Mouse (Mus musculus) spleen, adult 2 months (tissue): ENCODE results near the gene Kras. TPM values are rescaled to one million over a fixed set of nuclear protein-coding genes. Genes with fewer than 3 reads are reported as not detected.

Experiments used
- DNase-seq, 2 experiments: peaks; one replicate each; pipeline versions ENCODE4 v3.0.0 to v3.0.0-alpha.2; 2012 to 2021; ENCODE audit warnings: low spot score in 2 of 2, low read depth in 1 of 2
- H3K27ac ChIP-seq: fragments of 200-500 bp; 2 replicates; pipeline ENCODE4 v1.5.1; 2012; ENCODE audit warnings: low read length, inconsistent platforms; ENCODE audit not compliant: insufficient read depth
- H3K27me3 ChIP-seq: fragments of 200-500 bp; 2 replicates; pipeline ENCODE4 v1.6.1; 2012; ENCODE audit warnings: mild to moderate bottlenecking, moderate library complexity, low read length, inconsistent platforms; ENCODE audit not compliant: control insufficient read depth, insufficient read depth
- H3K36me3 ChIP-seq: fragments of 200-500 bp; 2 replicates; pipeline ENCODE4 v1.6.1; 2012; ENCODE audit warnings: mild to moderate bottlenecking, low read length, inconsistent platforms; ENCODE audit not compliant: control insufficient read depth, insufficient read depth
- H3K4me1 ChIP-seq: fragments of 200-500 bp; 2 replicates; pipeline ENCODE4 v1.6.1; 2011; ENCODE audit warnings: inconsistent platforms; ENCODE audit not compliant: control insufficient read depth, insufficient read depth, insufficient read length
- H3K4me3 ChIP-seq: fragments of 200-500 bp; 2 replicates; pipeline ENCODE4 v1.5.1; 2011; ENCODE audit warnings: mild to moderate bottlenecking, inconsistent platforms; ENCODE audit not compliant: insufficient read depth, insufficient read length; ENCODE audit errors: extremely low read depth
- CTCF ChIP-seq: fragments of 200-500 bp; IDR thresholded peaks from 2 replicates; pipeline ENCODE4 v1.5.1; 2011; ENCODE audit warnings: mild to moderate bottlenecking, inconsistent platforms; ENCODE audit not compliant: insufficient read depth, insufficient read length, insufficient replicate concordance; ENCODE audit errors: extremely low read depth
- POLR2A ChIP-seq: fragments of 200-500 bp; IDR thresholded peaks from 2 replicates; pipeline ENCODE4 v1.6.1; 2011; ENCODE audit warnings: low read depth, low read length, inconsistent platforms
- WGBS: fragments of 180-500 bp; shearing (Covaris S2); methylation state at CpG from one replicate; pipeline ENCODE4 v1.1.7; 2018; 5-methylcytosine and 5-hydroxymethylcytosine counted together
- polyA plus RNA-seq: library from polyadenylated mRNA; depleted of rRNA; stranded (reverse); fragments of >200 nt; gene quantifications from 2 replicates; pipeline ENCODE4 v1.2.3, GENCODE M21; 2012

The Kras gene
- polyA plus RNA-seq, 1 experiment: 11.1 TPM

- TF ChIP-seq POLR2A (no peak), CTCF (no peak)
- Histone ChIP-seq H3K36me3 (no peaks in the 10 kb centered on the region), H3K27ac (no peak overlapping the region), H3K4me1 (peaks cover 3% of the 10 kb centered on the region; the same call in 1 of the 2 replicates), H3K27me3 (no peaks in the 10 kb centered on the region), H3K4me3 (no peak overlapping the region)
- no peak for DNase-seq
- WGBS: 86% methylated on average over 10 of the region's 10 CpGs
Observed at GRCm38 (mm10) chr6:145272142-145272937, 22.3 kb upstream of the Kras start.

- WGBS: 83% methylated on average over 4 of the region's 4 CpGs
- H3K4me1 ChIP-seq: no peaks in the 10 kb centered on the region
- DNase-seq: no peak
- no peak overlapping the region for H3K4me3 ChIP-seq
- no peak overlapping the region for H3K27ac ChIP-seq
- TF ChIP-seq POLR2A (no peak), CTCF (no peak)
- no peaks in the 10 kb centered on the region for H3K36me3 ChIP-seq
- no peaks in the 10 kb centered on the region for H3K27me3 ChIP-seq
Observed at GRCm38 (mm10) chr6:145269313-145269845, 19.3 kb upstream of the Kras start.

DNA sequence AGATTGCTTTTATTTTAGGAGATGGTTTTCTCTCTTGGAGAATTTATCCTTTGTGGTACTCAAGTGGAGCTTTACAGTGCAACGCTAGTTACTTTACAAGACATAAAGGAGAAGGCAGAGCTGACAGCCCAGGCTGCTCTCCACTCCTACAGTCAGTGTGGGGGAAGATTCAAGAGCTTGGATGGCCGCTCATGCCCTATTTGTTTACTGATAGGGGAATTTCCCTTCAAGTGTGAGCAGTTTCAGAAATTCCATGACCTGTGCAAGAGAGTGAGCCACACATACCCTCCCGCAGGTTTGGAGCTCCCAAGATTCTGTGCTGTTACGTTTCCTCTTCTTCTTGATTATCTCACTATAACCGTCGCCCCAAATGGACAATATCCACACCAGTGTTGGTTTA is 17.7 kb upstream of the Kras start:
- Histone ChIP-seq H3K4me1 (no peaks in the 10 kb centered on the region), H3K4me3 (no peak overlapping the region), H3K27ac (no peak overlapping the region), H3K27me3 (no peaks in the 10 kb centered on the region), H3K36me3 (no peaks in the 10 kb centered on the region)
- 76% methylated on average over 6 of the region's 6 CpGs for WGBS
- TF ChIP-seq CTCF: no peak
- TF ChIP-seq POLR2A: no peak
- DNase-seq: no peak

GRCm38 (mm10) chr6:145262314-145262713 is 12.3 kb upstream of the Kras start:
- DNase-seq: no peak
- Histone ChIP-seq H3K4me1 (no peaks in the 10 kb centered on the region), H3K4me3 (no peak overlapping the region), H3K36me3 (no peaks in the 10 kb centered on the region), H3K27me3 (no peaks in the 10 kb centered on the region), H3K27ac (no peak overlapping the region)
- TF ChIP-seq POLR2A (no peak), CTCF (no peak)
- WGBS: 86% methylated on average over 7 of the region's 7 CpGs

- WGBS: 19% methylated on average over 2 of the region's 2 CpGs
- H3K27me3 ChIP-seq: no peaks in the 10 kb centered on the region
- H3K27ac ChIP-seq: no peak overlapping the region
- no peaks in the 10 kb centered on the region for H3K36me3 ChIP-seq
- H3K4me1 ChIP-seq: no peaks in the 10 kb centered on the region
- TF ChIP-seq CTCF (no peak), POLR2A (no peak)
- H3K4me3 ChIP-seq: no peak overlapping the region
- no peak for DNase-seq
Observed at GRCm38 (mm10) chr6:145256701-145257073, 6.6 kb upstream of the Kras start.

DNA sequence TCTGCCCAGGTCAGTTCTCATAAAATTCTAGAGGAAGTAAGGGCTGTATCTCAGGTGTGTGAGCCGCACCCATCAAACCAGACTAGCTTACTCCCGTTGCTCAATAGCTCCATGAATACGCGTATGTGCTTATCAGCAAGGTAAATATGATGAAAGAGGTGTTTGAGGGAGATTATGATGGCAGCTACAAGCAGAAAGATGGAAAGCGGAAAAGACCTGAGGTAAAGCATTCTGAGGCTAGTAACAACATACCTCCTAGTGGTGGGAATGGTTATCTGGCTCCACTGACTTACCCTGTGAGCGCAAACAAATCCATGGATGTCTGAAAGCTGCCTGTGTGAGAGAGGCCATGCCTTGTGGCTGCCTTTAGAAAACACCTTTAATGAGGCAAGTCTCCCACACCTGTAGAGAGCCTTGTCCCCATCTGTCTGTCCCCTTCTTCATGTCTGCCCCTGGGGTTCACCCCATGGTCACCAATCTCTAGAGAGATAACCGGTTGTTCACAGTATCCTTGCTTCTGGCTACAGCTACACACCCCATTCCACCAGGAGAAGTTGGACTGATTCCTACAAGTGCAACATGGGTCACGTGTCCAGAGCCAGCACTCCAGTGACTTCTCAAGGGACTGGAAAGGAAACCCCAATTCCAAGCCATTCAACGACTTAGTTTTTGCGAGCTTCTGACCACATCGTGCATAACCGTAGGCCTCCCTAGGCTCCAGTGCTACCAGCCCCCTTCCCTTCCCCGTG is 6.1 kb upstream of the Kras start:
- H3K27me3 ChIP-seq: no peaks in the 10 kb centered on the region
- DNase-seq: no peak
- no peak overlapping the region for H3K4me3 ChIP-seq
- no peak overlapping the region for H3K27ac ChIP-seq
- no peaks in the 10 kb centered on the region for H3K4me1 ChIP-seq
- no peak for TF ChIP-seq CTCF
- TF ChIP-seq POLR2A: no peak
- no peaks in the 10 kb centered on the region for H3K36me3 ChIP-seq
- 81% methylated on average over 13 of the region's 13 CpGs for WGBS

DNA sequence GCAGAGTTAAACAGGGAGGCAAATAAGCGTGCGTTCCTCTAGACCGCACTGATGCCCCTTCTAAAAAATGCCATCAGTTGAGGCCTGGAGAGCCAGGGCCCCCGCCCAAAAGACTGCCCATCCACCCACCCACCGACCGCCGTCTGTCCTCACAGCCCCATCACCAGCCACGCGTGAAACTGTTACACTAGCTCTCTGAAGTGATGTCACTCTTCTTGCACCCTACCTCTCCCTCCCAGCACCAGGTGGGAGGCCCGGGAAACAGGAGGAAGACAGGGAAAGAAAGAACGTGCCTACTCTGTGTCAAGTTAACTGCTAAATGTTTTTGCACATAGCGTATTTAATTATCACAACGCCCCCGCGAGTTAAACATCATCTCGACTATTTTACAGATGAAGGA is 781 bp upstream of the Kras start:
- WGBS: 37% methylated on average over 16 of the region's 16 CpGs
- H3K27me3 ChIP-seq: no peaks in the 10 kb centered on the region
- DNase-seq: no peak
- no peak overlapping the region for H3K27ac ChIP-seq
- TF ChIP-seq CTCF (no peak), POLR2A (no peak)
- peak overlapping the region; percentile 79 for H3K4me3 ChIP-seq
- H3K36me3 ChIP-seq: 0 out of 2 replicates have a peak, but pooled peaks cover 1% of the 10 kb centered on the region
- no peaks in the 10 kb centered on the region; the same call in 1 of the 2 replicates for H3K4me1 ChIP-seq
